Mouse (Mus musculus): ENCODE measurements at regions not wholly inside any gene's neighbourhood (a gene's known extent, or its start where the extent isn't known, plus 50 kb on each side); places are given as distances from the start of the nearest gene placed in this dataset.

DNA sequence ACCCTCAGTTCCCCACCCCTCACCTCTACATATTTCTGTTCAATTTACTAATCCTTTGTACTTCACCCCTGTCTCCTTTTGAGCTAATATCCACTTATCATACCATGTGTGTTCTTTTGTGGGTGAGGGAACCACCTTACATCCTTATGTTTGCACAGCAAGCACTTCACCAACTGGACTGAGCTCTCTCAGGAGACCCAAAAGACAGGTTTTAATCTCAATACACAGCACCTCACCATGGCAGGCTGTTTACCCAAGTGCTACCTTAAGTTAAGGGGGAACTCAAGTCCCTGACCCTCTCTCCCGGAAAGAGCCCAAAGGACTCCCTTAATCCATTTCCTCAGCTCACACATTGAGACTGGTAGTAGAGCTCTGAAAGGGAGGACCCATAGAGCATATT, 62.3 kb upstream of the Agr3 start:
- no peak overlapping the region for H3K4me3 ChIP-seq (ENCODE audit: low read depth, low read length)
- no peak for ATAC-seq (ENCODE audit: low FRiP score)
- no peak for TF ChIP-seq CTCF (IDR thresholded peaks at IDR 0.05)
- H3K4me2 ChIP-seq (ENCODE audit: low read depth, low read length, poor library complexity, severe bottlenecking): no peak overlapping the region
- H3K9me3 ChIP-seq (ENCODE audit: low read length): no peaks in the 10 kb centered on the region
- H3K27ac ChIP-seq (ENCODE audit: low read depth, low read length): no peak overlapping the region
- no peak for DNase-seq (ENCODE audit: low spot score)
- H3K27me3 ChIP-seq (ENCODE audit: insufficient read depth, low read length): no peaks in the 10 kb centered on the region
- no peak overlapping the region for H3K9ac ChIP-seq (replicated peaks; ENCODE audit: low read length, poor library complexity, severe bottlenecking)
- H3K36me3 ChIP-seq (ENCODE audit: insufficient read depth, low read length): no peaks in the 10 kb centered on the region
- H3K4me1 ChIP-seq (ENCODE audit: insufficient read depth, low read length): no peaks in the 10 kb centered on the region
- WGBS: 91% methylated on average over 1 of the region's 1 CpGs

DNA sequence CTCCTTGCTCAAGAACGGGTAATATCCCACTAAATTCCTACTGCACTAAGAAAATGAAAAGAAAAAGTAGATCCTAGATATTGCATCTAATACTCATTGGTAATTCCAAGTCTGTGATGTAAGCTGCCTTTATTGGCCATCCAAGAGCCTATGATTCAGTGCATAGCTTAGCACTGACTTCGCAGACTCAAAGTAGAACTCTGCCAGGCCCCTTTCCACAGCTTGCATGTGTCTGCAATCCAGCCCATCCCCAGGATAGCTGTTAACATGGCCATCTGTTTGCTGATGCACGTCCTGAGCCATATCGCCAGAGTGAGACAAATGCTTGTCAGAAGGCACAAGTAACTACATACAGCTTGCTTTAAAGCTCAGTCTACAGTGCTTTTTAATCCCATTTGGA, 72.3 kb upstream of the Agr3 start:
- no peaks in the 10 kb centered on the region for H3K27me3 ChIP-seq (ENCODE audit: insufficient read depth, low read length)
- no peak overlapping the region for H3K9ac ChIP-seq (replicated peaks; ENCODE audit: low read length, poor library complexity, severe bottlenecking)
- no peak overlapping the region for H3K27ac ChIP-seq (ENCODE audit: low read depth, low read length)
- WGBS: 85% methylated on average over 4 of the region's 4 CpGs
- no peaks in the 10 kb centered on the region for H3K36me3 ChIP-seq (ENCODE audit: insufficient read depth, low read length)
- no peak overlapping the region for H3K4me3 ChIP-seq (ENCODE audit: low read depth, low read length)
- H3K9me3 ChIP-seq (ENCODE audit: low read length): no peaks in the 10 kb centered on the region
- peak; percentile 42 for DNase-seq (ENCODE audit: low spot score)
- ATAC-seq (ENCODE audit: low FRiP score): no peak
- no peak for TF ChIP-seq CTCF (IDR thresholded peaks at IDR 0.05)
- H3K4me1 ChIP-seq (ENCODE audit: insufficient read depth, low read length): no peaks in the 10 kb centered on the region
- no peak overlapping the region for H3K4me2 ChIP-seq (ENCODE audit: low read depth, low read length, poor library complexity, severe bottlenecking)

DNA sequence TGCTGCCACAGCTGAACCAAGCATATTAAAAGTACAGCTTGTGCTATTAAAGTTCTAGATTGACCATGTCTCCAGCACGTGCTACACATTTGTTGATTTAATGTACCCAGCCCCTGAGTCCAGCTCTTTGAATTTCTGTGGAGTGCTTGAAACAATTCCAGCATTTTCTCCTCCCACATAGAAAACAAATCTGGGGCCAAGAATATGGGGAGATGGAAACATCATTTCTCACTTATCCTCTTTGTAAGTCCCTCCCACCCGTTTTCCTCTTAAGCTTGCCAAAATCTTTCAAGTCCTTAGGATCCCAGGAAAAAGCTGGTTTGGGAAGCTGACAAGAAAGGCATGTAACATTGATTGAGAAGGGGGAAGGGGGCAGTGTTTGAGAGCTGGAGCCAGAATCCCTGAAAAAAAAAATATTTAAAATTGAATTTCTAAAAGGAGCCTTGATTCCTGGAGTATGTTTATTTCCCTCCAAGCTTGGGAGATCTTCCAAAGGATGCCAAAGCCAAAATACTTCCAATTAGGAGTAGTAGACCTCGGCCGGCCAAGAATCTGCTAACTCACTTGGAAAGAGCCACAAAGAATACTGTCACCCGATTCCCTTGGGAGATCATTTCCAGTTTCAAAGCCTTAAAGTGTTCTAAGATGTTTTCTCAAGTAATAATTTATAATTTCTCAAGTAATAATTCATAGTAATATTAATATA, 78.4 kb upstream of the Agr3 start:
- no peak overlapping the region for H3K4me3 ChIP-seq (ENCODE audit: low read depth, low read length)
- TF ChIP-seq CTCF (IDR thresholded peaks at IDR 0.05): no peak
- H3K36me3 ChIP-seq (ENCODE audit: insufficient read depth, low read length): no peaks in the 10 kb centered on the region
- no peaks in the 10 kb centered on the region for H3K4me1 ChIP-seq (ENCODE audit: insufficient read depth, low read length)
- H3K27ac ChIP-seq (ENCODE audit: low read depth, low read length): no peak overlapping the region
- DNase-seq (ENCODE audit: low spot score): peak; percentile 74
- no peaks in the 10 kb centered on the region for H3K9me3 ChIP-seq (ENCODE audit: low read length)
- WGBS: 70% methylated on average over 5 of the region's 5 CpGs
- no peak for ATAC-seq (ENCODE audit: low FRiP score)
- no peak overlapping the region for H3K4me2 ChIP-seq (ENCODE audit: low read depth, low read length, poor library complexity, severe bottlenecking)
- H3K9ac ChIP-seq (replicated peaks; ENCODE audit: low read length, poor library complexity, severe bottlenecking): no peak overlapping the region
- no peaks in the 10 kb centered on the region for H3K27me3 ChIP-seq (ENCODE audit: insufficient read depth, low read length)

DNA sequence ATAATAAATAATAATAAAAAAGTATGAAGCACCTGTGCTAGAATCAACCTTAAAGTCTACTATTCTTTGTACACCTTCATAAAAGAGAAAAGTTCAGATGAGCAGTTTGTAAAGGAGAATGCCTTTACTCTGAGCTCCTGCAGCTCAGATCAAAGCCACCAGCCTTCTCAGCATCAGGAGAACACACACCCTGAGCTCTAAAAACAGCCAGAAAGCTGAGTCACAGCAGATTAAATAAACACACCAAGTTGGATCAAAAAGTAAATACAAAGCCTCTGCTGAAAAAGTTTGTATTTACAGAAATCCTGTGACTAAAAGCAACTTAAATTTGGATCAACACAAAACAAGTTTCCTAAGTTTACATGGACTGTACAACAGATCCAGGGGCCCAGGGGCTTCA, 88.5 kb upstream of the Agr3 start:
- no peak overlapping the region for H3K4me3 ChIP-seq (ENCODE audit: low read depth, low read length)
- no peak overlapping the region for H3K9ac ChIP-seq (replicated peaks; ENCODE audit: low read length, poor library complexity, severe bottlenecking)
- ATAC-seq (ENCODE audit: low FRiP score): no peak
- TF ChIP-seq CTCF (IDR thresholded peaks at IDR 0.05): no peak
- no peaks in the 10 kb centered on the region for H3K9me3 ChIP-seq (ENCODE audit: low read length)
- H3K4me1 ChIP-seq (ENCODE audit: insufficient read depth, low read length): no peaks in the 10 kb centered on the region
- no peak for DNase-seq (ENCODE audit: low spot score)
- no peak overlapping the region for H3K27ac ChIP-seq (ENCODE audit: low read depth, low read length)
- H3K4me2 ChIP-seq (ENCODE audit: low read depth, low read length, poor library complexity, severe bottlenecking): no peak overlapping the region
- no peaks in the 10 kb centered on the region for H3K36me3 ChIP-seq (ENCODE audit: insufficient read depth, low read length)
- H3K27me3 ChIP-seq (ENCODE audit: insufficient read depth, low read length): no peaks in the 10 kb centered on the region

DNA sequence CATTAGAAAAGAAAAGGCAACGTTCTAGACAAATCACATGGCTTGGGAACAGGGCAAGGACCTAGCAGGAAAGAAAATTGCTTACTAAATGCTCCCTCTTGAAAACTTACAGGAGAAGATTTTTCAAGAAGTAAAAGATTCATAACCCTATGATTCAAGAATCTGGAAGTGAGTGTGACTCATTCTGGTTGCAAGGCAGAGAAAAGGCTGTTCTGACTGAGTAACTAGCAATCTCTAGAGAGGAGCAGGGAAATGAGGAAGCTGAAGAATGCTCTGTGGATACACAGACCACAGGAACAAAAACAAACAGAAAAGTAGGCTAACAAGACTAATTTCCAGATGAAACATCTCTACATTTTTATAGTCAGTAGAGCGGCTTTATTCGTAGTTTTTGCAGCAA, 92.1 kb upstream of the Agr3 start:
- Histone ChIP-seq H3K9ac (replicated peaks; ENCODE audit: low read length, poor library complexity, severe bottlenecking) (no peak overlapping the region), H3K27me3 (ENCODE audit: insufficient read depth, low read length) (no peaks in the 10 kb centered on the region), H3K36me3 (ENCODE audit: insufficient read depth, low read length) (no peaks in the 10 kb centered on the region), H3K27ac (ENCODE audit: low read depth, low read length) (no peak overlapping the region), H3K9me3 (ENCODE audit: low read length) (no peaks in the 10 kb centered on the region), H3K4me1 (ENCODE audit: insufficient read depth, low read length) (no peaks in the 10 kb centered on the region), H3K4me3 (ENCODE audit: low read depth, low read length) (no peak overlapping the region), H3K4me2 (ENCODE audit: low read depth, low read length, poor library complexity, severe bottlenecking) (no peak overlapping the region)
- TF ChIP-seq CTCF (IDR thresholded peaks at IDR 0.05): no peak
- DNase-seq (ENCODE audit: low spot score): no peak
- ATAC-seq (ENCODE audit: low FRiP score): no peak
- WGBS: 76% methylated on average over 3 of the region's 3 CpGs

DNA sequence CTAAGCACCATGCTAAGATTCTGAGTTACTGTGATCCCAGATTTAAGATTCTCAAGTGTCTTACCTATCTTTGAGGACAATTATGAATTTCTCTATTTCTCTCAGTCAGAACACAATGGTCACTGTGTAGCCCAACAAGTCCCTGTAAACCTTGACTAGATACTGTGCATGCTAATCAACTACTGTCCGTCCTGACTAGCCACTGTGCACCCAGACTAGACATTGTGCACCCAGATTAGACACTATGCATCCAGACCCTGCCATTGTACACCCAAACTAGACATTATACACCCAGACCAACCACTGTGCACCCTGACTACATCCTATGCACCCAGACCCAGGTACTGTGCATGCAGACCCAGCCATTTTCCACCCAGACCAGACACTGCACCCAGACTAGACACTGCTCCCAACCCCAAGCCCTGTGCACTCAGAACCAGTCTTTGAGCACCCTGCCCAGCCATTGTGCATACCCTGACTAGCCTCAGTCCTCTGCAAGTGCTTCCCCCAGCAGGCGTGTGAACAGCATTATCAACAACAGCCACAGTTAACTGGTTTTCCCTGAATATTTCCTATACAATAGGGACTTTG, 93.4 kb upstream of the Agr3 start:
- ATAC-seq (ENCODE audit: low FRiP score) (0 out of 2 replicates have a peak, but pooled peaks have one; percentile 38), DNase-seq (ENCODE audit: low spot score) (no peak)
- no peak overlapping the region for H3K27ac ChIP-seq (ENCODE audit: low read depth, low read length)
- no peak overlapping the region for H3K4me3 ChIP-seq (ENCODE audit: low read depth, low read length)
- H3K27me3 ChIP-seq (ENCODE audit: insufficient read depth, low read length): no peaks in the 10 kb centered on the region
- no peak overlapping the region for H3K4me2 ChIP-seq (ENCODE audit: low read depth, low read length, poor library complexity, severe bottlenecking)
- no peak for TF ChIP-seq CTCF (IDR thresholded peaks at IDR 0.05)
- no peaks in the 10 kb centered on the region for H3K36me3 ChIP-seq (ENCODE audit: insufficient read depth, low read length)
- no peaks in the 10 kb centered on the region for H3K9me3 ChIP-seq (ENCODE audit: low read length)
- H3K9ac ChIP-seq (replicated peaks; ENCODE audit: low read length, poor library complexity, severe bottlenecking): no peak overlapping the region
- no peaks in the 10 kb centered on the region for H3K4me1 ChIP-seq (ENCODE audit: insufficient read depth, low read length)
- WGBS: 89% methylated on average over 2 of the region's 2 CpGs
